Mouse (Mus musculus) kidney, adult 2 months (tissue): Measurements from ENCODE around the gene Ttll11.

Source experiments
- CTCF ChIP-seq: fragments of 200-500 bp; conservative IDR thresholded peaks from 2 replicates; pipeline ENCODE4 v1.5.1; 2011; ENCODE audit warnings: low read depth, mild to moderate bottlenecking, control low read depth, low read length, moderate library complexity, mixed read lengths; ENCODE audit not compliant: insufficient read depth, insufficient read length
- POLR2A ChIP-seq: fragments of 200-500 bp; IDR thresholded peaks from one replicate; pipeline ENCODE4 v1.6.1; 2011; ENCODE audit warnings: low read depth, low read length, control low read depth

- no peak for TF ChIP-seq POLR2A
- TF ChIP-seq CTCF: no peak
These were observed 140.8 kb downstream of the Ttll11 start for GRCm38 (mm10) chr2:35838751-35839479.
